Mouse (Mus musculus) lung, postnatal 0 days (tissue): ENCODE data around the gene Cd5l. TPM values are rescaled to one million over a fixed set of nuclear protein-coding genes. Genes with fewer than 3 reads are reported as not detected.
"Not testable (repeated sequence)": the region's sequence is repeated elsewhere in the genome, so short reads cannot be mapped to it uniquely, and the experiment has no call there.

Experiments
- ATAC-seq: fragments of 200-750 bp; cut with Nextera tagmentation; 2 replicates; pipeline ENCODE4 v1.8.0; 2017; ENCODE audit warnings: moderate library complexity
- DNase-seq: peaks from one replicate; pipeline ENCODE4 v3.0.0-alpha.2; 2016; ENCODE audit warnings: low spot score
- H3K27ac ChIP-seq: fragments of 300-500 bp; sonication (generic); 2 replicates; pipeline ENCODE4 v1.5.1; 2014; ENCODE audit warnings: antibody characterized with exemption, mild to moderate bottlenecking, low read length, mixed read lengths
- H3K27me3 ChIP-seq: fragments of 300-500 bp; sonication (generic); replicated peaks from 2 replicates; pipeline ENCODE4 v1.6.1; 2014; ENCODE audit warnings: low read length, mixed read lengths; ENCODE audit not compliant: insufficient read depth
- H3K36me3 ChIP-seq: fragments of 300-500 bp; sonication (generic); 2 replicates; pipeline ENCODE4 v1.6.1; 2014; ENCODE audit warnings: low read length, mixed read lengths; ENCODE audit not compliant: insufficient read depth
- H3K4me1 ChIP-seq: fragments of 300-500 bp; sonication (generic); 2 replicates; pipeline ENCODE4 v1.6.1; 2014; ENCODE audit warnings: antibody characterized with exemption, low read depth, low read length, mixed read lengths; ENCODE audit not compliant: insufficient read depth
- H3K4me2 ChIP-seq: fragments of 300-500 bp; sonication (generic); replicated peaks from 2 replicates; pipeline ENCODE4 v1.6.1; 2014; ENCODE audit warnings: low read depth, mild to moderate bottlenecking, low read length, moderate library complexity, mixed read lengths
- H3K4me3 ChIP-seq: fragments of 300-500 bp; sonication (generic); 2 replicates; pipeline ENCODE4 v1.5.1; 2014; ENCODE audit warnings: low read depth, low read length
- H3K9ac ChIP-seq: fragments of 300-500 bp; sonication (generic); replicated peaks from 2 replicates; pipeline ENCODE4 v1.6.1; 2014; ENCODE audit warnings: low read depth, mild to moderate bottlenecking
- H3K9me3 ChIP-seq: fragments of 300-500 bp; sonication (generic); 2 replicates; pipeline ENCODE4 v1.6.1; 2016; ENCODE audit warnings: low read length, mixed read lengths
- CTCF ChIP-seq: IDR thresholded peaks from 2 replicates; pipeline ENCODE4 v1.5.1; 2016; ENCODE audit warnings: antibody characterized with exemption, mild to moderate bottlenecking
- EP300 ChIP-seq: IDR thresholded peaks from 2 replicates; pipeline ENCODE4 v1.6.1; 2016; ENCODE audit warnings: antibody characterized with exemption, mild to moderate bottlenecking, control low read depth
- WGBS: fragments of 180-500 bp; shearing (Covaris S2); extraction: QIAGEN DNeasy Blood & Tissue Kit; methylation state at CpG from one replicate; pipeline ENCODE4 v1.1.7; 2014; 5-methylcytosine and 5-hydroxymethylcytosine counted together
- polyA plus RNA-seq: library from polyadenylated mRNA; unstranded; fragments of >200 nt; fragmentation: Nextera tagmentation; extraction: Ambion mirVana; gene quantifications from 2 replicates; pipeline ENCODE4 v1.2.1, GENCODE M21; 2015

The Cd5l gene
- 0.25 and 0.27 TPM in 2 replicates for polyA plus RNA-seq

DNA sequence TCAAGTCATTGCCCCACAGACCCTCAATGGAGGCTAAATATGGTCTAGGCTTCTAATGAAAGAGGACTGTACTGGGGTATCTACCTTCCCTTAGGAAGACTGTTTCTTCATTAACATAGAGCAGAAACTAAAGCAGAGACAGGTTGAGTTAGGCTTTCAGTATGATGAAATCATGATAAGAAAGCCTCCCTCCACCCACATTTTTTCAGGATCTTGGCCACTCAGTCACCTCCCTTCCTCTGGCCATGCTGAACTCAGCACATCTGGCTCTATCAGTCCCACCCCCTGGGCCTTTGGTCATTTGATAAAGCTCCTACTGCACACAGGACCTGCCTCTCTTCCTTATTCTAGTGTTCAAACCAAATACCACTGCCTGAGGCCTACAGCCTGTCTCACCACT lies at the start of gene Cd5l:
Cd5l (plus strand) TSS at position 301 of the 400 bp plus-strand sequence.
- TF ChIP-seq EP300 (no peak), CTCF (no peak)
- no peak within 1 kb of the TSS for H3K27ac ChIP-seq
- ATAC-seq (no peak), DNase-seq (no peak)
- H3K9me3 ChIP-seq, result no peaks in the 10 kb centered on the region
- no peaks in the 10 kb centered on the region for H3K36me3 ChIP-seq
- H3K27me3 ChIP-seq, result no peaks in the 10 kb centered on the region
- no peak within 1 kb of the TSS for H3K4me2 ChIP-seq
- no peak within 1 kb of the TSS for H3K4me3 ChIP-seq
- H3K9ac ChIP-seq, result no peak within 1 kb of the TSS
- H3K4me1 ChIP-seq, result no peaks in the 10 kb centered on the region

GRCm38 (mm10) chr3:87309922-87310321 lies 47.8 kb upstream of the Cd5l start:
- TF ChIP-seq EP300 (no peak), CTCF (peak; percentile 33)
- DNase-seq (peak; percentile 15), ATAC-seq (no peak)
- no peaks in the 10 kb centered on the region for H3K9me3 ChIP-seq
- no peak overlapping the region for H3K4me2 ChIP-seq
- H3K27ac ChIP-seq, result no peak overlapping the region
- H3K4me1 ChIP-seq, result no peaks in the 10 kb centered on the region
- no peak overlapping the region for H3K4me3 ChIP-seq
- H3K9ac ChIP-seq, result no peak overlapping the region
- H3K27me3 ChIP-seq, result no peaks in the 10 kb centered on the region
- no peaks in the 10 kb centered on the region for H3K36me3 ChIP-seq
- 59% methylated on average over 2 of the region's 2 CpGs for WGBS

DNA sequence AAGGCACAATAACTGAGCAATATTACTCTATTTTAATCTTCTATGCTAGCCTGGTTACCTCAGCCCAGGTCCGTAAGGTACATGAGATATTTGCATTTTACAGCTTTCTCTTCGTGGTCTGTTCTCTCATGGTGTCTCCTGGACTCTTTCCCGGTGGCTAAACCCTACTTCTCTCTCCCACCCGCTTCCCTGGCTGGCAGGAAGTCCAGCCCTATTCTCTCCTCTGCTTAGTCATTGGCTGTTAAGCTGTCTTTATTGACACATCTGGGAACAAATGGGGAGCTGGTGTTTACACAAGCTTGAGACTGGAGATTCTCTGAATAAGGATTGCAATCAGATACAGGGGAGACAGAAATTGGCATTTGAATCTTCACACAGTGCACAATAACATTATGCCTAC lies 35.1 kb upstream of the Cd5l start:
- 42% methylated on average over 4 of the region's 4 CpGs for WGBS
- Histone ChIP-seq H3K27me3 (no peaks in the 10 kb centered on the region), H3K4me2 (no peak overlapping the region), H3K4me1 (no peaks in the 10 kb centered on the region), H3K4me3 (no peak overlapping the region), H3K27ac (no peak overlapping the region), H3K36me3 (no peaks in the 10 kb centered on the region), H3K9ac (no peak overlapping the region), H3K9me3 (no peaks in the 10 kb centered on the region)
- DNase-seq (no peak), ATAC-seq (no peak)
- TF ChIP-seq EP300 (no peak), CTCF (no peak)

- WGBS, result 9% methylated on average over 3 of the region's 3 CpGs
Observed at GRCm38 (mm10) chr3:87323778-87324177, 33.9 kb upstream of the Cd5l start.

GRCm38 (mm10) chr3:87337899-87338298 lies 19.8 kb upstream of the Cd5l start:
- no peaks in the 10 kb centered on the region for H3K36me3 ChIP-seq
- H3K4me3 ChIP-seq, result no peak overlapping the region
- H3K9me3 ChIP-seq, result no peaks in the 10 kb centered on the region
- no peak overlapping the region for H3K4me2 ChIP-seq
- H3K27me3 ChIP-seq, result no peaks in the 10 kb centered on the region
- DNase-seq, result peak; percentile 21
- H3K9ac ChIP-seq, result no peak overlapping the region
- TF ChIP-seq CTCF (no peak), EP300 (no peak)
- H3K27ac ChIP-seq, result no peak overlapping the region
- WGBS, result 70% methylated on average over 5 of the region's 5 CpGs
- no peak for ATAC-seq
- H3K4me1 ChIP-seq, result no peaks in the 10 kb centered on the region

More at GRCm38 (mm10) chr3:87323778-87324177, 33.9 kb upstream of the Cd5l start:
- Histone ChIP-seq H3K4me2 (no peak overlapping the region), H3K9ac (no peak overlapping the region), H3K27me3 (no peaks in the 10 kb centered on the region), H3K4me1 (no peaks in the 10 kb centered on the region), H3K27ac (no peak overlapping the region), H3K4me3 (no peak overlapping the region), H3K36me3 (no peaks in the 10 kb centered on the region), H3K9me3 (no peaks in the 10 kb centered on the region)
- peak; percentile 30 for DNase-seq
- no peak for ATAC-seq
- TF ChIP-seq CTCF, result peak; percentile 59
- TF ChIP-seq EP300, result no peak

DNA sequence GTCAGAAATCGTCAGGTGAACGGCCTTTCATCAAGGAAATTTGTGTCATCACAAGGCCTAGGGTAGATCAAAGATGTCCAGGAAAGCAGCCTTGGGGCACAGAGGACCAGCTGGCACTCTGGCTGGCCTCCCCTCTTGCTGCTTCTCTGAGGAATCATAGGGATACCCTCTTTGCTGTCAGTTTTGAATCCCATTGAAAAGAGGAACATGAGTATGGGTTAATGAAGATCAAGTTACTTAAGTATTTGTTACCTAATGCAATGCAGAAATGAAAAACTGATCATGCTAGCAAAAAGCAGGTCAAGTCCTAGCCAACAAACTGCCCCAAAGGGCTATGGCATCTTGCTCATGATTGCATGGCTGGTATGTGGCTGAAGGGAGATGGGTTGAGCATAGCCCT lies 6.7 kb upstream of the Cd5l start:
- not testable (repeated sequence) for DNase-seq, H3K9me3 ChIP-seq, H3K27me3 ChIP-seq, H3K4me1 ChIP-seq, ATAC-seq, H3K9ac ChIP-seq, H3K4me3 ChIP-seq, H3K4me2 ChIP-seq, H3K36me3 ChIP-seq, H3K27ac ChIP-seq
- 81% methylated on average over 2 of the region's 2 CpGs for WGBS

DNA sequence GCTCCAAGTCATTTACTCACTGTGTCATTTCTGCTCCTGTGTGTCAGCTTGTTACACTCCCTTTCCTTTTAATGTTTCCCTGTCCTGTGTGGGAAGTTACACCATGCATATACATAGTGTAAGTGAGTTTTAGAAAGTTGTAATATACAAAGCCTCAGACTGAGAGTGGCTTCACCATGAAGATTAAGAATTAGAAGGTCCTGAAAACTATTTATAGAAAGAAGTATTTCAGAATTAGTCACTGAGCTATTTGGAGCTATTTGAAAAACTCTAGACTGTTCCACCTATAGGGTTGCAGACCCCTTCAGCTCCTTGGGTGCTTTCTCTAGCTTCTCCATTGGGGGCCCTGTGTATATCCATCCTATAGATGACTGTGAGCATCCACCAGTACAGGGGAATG lies 1.5 kb downstream of the Cd5l start:
- H3K4me2 ChIP-seq, result no peak overlapping the region
- no peaks in the 10 kb centered on the region for H3K4me1 ChIP-seq
- H3K27ac ChIP-seq, result no peak overlapping the region
- DNase-seq (no peak), ATAC-seq (no peak)
- H3K4me3 ChIP-seq, result no peak overlapping the region
- no peaks in the 10 kb centered on the region for H3K27me3 ChIP-seq
- no peak overlapping the region for H3K9ac ChIP-seq
- H3K9me3 ChIP-seq, result no peaks in the 10 kb centered on the region
- H3K36me3 ChIP-seq, result no peaks in the 10 kb centered on the region
- TF ChIP-seq EP300, result no peak
- TF ChIP-seq CTCF, result no peak
